In the genomic region with DNA sequence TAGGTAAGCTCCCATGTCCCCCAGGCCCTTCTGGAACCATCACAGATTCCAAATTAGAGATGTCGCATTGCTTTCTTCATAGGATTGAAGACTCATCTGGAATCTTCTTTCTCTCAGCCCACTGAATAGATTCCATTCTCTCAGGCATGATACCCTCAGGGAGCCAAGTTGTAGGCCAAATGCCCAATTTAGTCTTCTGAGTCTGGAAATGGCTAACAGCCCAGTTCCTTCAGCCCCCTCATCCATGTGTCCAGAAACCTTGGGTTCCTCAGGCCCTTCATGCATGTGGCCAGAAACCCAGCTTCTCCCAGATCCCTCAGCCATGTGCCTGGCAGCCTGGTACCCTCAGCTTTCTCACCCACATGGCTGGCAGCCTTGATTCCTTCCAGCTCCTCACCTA, we compare ENCODE assay signal across 23 mouse cellular contexts.
"Had no signal": no experiment of that assay in that cellular context is flagged by ENCODE, and none has a peak within 500 bp of the region (broad histone marks: within the 10 kb centered on the region; RNA-seq: fewer than 3 reads in every experiment).

No protein-coding gene starts in this region.

- H3K36me3 ChIP-seq: kidney, embryonic 15.5 days; limb, embryonic 13.5 days; liver, embryonic 12.5 days; liver, embryonic 15.5 days; lung, embryonic 15.5 days; midbrain, embryonic 10.5 days; midbrain, embryonic 13.5 days; neural tube, embryonic 13.5 days had no signal

- H3K27ac ChIP-seq: kidney, embryonic 15.5 days; limb, embryonic 13.5 days; liver, embryonic 12.5 days; liver, embryonic 15.5 days; lung, embryonic 15.5 days; midbrain, embryonic 10.5 days; midbrain, embryonic 13.5 days; neural tube, embryonic 13.5 days had no signal

- H3K4me2 ChIP-seq: kidney, embryonic 15.5 days; limb, embryonic 13.5 days; liver, embryonic 12.5 days; liver, embryonic 15.5 days; lung, embryonic 15.5 days; midbrain, embryonic 13.5 days; neural tube, embryonic 13.5 days had no signal

- ATAC-seq: liver, embryonic 12.5 days; midbrain, embryonic 13.5 days; midbrain, embryonic 16.5 days had no signal

- DNase-seq: kidney, adult 8-10 months; kidney, postnatal 10 days; kidney, postnatal 36 days; left cerebral cortex, postnatal 4 days; liver; lung, adult 18-20 months; lung, postnatal 10 days; lung, postnatal 36 days; retina, postnatal 1 day; right cerebral cortex, postnatal 25 days; spleen, adult 18-20 months; thymus, postnatal 25 days had no signal

- H3K4me1 ChIP-seq: kidney, embryonic 15.5 days; liver, embryonic 12.5 days; liver, embryonic 15.5 days; lung, embryonic 15.5 days; megakaryocyte, embryonic 14.5 days; midbrain, embryonic 10.5 days; midbrain, embryonic 13.5 days; neural tube, embryonic 13.5 days had no signal

- H3K4me3 ChIP-seq: kidney, embryonic 15.5 days; limb, embryonic 13.5 days; liver, embryonic 12.5 days; liver, embryonic 15.5 days; lung, embryonic 15.5 days; megakaryocyte, embryonic 14.5 days; midbrain, embryonic 10.5 days; midbrain, embryonic 13.5 days; myocyte; neural tube, embryonic 13.5 days had no signal

- H3K9me3 ChIP-seq: kidney, embryonic 15.5 days; limb, embryonic 13.5 days; liver, embryonic 12.5 days; liver, embryonic 15.5 days; lung, embryonic 15.5 days; midbrain, embryonic 10.5 days; midbrain, embryonic 13.5 days; neural tube, embryonic 13.5 days had no signal

- H3K27me3 ChIP-seq: kidney, embryonic 15.5 days; limb, embryonic 13.5 days; liver, embryonic 12.5 days; liver, embryonic 15.5 days; lung, embryonic 15.5 days; midbrain, embryonic 13.5 days; neural tube, embryonic 13.5 days had no signal

- H3K9ac ChIP-seq: kidney, embryonic 15.5 days; limb, embryonic 13.5 days; liver, embryonic 12.5 days; liver, embryonic 15.5 days; lung, embryonic 15.5 days; midbrain, embryonic 13.5 days; neural tube, embryonic 13.5 days had no signal
